Mouse (Mus musculus): Measurements from ENCODE around the gene Cntnap5a.

Gene Cntnap5a

DNA sequence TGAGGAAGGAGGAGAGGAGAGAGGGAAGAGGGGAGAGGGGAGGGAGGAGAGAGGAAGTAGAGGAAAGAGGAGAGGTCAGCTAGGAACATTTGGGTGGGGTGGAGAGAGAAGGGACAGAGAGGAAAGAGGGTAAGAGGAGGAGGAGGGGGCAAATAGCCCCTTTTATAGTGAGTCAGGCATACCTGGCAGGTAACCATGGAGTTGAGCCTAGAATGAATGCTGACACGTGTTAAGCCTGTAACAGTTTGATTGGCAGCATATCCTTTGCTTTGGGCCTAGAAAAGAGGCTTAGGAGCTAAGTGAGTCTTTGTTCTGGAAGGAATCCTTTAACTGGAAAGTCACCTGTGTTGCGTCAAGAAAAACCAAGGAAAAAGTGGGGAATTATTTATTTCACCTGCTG lies 681.6 kb downstream of the Cntnap5a start:
- no peak for DNase-seq (ENCODE audit: low spot score in 2 of 2)

DNA sequence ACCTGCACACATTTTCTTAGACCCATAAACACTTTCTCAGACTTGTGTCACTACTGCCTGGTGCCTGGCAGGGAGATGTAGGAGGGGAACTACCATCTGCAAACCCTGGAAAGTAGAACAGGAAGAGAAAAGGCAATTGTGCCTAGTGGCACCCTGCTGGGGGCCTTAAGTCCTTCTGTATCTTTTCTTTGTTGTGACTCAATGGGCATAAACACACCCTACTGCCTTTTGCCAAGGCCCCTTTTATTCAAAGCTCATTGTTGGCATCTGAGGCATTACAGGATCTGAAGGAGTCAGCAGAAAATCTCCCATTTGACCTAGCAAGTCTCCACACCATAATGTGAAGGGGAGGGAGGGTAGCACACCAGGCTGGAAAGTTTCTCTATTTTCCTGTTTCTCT lies 682.2 kb downstream of the Cntnap5a start:
- DNase-seq (ENCODE audit: low spot score in 2 of 2), result no peak

DNA sequence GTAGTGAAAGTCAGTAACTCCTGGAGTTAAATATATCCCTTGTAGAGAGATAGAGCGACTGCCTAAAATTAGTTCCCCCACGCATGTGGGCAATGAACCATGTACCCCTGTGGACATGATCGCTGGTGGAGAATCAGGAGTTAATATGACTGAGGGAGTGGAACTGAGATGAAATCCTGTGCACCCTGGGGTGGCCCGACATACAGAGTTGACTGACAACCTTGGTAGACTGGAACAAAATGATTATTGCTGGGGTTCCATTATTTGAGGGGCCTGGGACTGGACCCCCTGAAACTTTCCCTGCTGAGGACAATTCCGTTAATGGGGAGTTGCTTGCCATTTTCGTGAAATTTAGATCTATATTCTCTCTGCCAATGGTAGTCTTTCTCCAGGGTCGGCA lies 683.0 kb downstream of the Cntnap5a start:
- DNase-seq (ENCODE audit: low spot score in 2 of 2), result no peak

DNA sequence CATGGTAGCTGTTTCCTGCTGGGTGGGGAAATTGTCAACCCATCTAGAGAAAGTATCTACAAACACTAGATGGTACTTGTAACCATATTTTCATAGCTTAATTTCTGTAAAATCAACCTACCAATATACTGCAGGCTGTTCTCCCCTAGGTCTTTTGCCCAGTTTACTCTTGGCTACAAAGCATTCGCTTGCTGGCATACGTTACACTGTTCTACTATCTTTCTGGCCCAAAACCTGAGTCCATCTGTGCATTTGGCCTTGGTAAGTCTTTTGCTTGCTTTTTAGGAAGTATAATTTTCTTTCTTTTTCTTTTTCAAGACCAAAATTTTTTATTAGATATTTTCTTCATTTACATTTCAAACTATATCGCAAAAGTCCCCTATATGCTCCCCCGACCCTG lies 686.3 kb downstream of the Cntnap5a start:
- DNase-seq (ENCODE audit: low spot score in 2 of 2), result no peak

DNA sequence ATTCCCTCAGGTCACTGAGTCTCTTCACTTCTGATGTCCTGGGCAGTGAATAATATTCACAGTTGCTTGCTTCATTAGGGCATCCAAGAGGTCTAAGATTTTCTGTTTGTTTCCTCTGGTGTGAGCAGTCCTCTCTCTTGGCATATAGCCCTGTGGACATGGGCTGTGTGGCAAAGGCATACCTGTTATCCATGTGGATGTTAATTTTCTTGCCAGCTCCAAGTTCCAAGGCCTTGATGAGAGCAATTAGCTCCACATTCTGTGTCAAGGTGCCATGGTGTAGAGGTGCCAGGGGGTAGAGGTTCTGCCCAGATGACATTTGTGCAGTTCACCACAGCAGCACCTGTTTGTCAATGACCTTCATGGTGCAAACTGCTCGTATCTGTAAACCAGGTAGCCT lies 689.0 kb downstream of the Cntnap5a start:
- no peak for DNase-seq (ENCODE audit: low spot score in 2 of 2)

DNA sequence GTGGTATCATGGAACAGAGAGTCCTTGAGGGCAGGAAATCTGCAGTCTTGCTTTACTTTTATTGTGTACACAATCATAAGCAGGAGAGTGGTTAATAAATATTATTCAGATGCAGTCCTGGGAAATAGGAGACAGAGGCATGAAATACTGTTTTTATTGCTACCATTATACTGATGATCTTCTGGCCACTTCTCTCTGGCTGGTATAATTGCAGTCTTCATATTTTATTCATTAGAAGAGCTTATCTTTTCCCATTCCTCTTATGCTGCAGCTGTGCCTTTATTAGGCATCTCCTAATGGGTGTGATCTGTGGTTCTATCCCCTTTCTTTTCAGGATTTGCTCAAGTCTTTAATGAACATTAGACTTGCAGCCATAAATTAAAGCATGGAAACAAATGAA lies 707.8 kb downstream of the Cntnap5a start:
- no peak for DNase-seq (ENCODE audit: low spot score in 2 of 2)

DNA sequence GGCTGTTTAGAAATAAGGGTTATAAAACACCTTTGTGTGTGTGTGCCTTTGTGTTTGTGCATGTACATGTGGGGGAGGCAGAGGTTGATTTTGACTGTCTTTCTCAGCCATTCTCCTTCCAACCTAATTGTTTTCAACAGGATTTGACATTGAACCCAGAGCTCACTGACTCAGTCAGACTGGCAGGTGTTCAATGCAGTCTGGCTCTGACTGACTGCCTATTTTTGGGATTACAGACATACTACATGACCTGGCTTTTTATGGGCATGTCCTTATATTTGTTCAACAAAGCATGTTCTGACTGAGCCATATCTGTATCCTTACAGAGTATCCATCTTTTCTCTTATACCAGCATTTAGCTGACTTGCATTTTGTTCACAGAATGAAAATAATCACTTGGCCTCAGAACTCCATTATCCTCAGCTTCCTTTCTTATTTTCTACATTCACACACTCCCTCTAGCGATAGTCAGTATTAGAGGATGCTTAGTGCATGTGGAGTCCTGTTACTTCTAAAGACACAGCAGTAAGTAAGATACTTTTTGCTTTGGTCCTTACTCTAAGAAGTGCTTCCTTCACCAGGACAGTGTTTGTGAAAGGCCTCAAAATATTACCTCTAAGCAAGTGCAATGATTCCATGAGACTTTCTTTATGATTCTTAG lies 717.6 kb downstream of the Cntnap5a start:
- no peak for DNase-seq (ENCODE audit: low spot score in 2 of 2)

DNA sequence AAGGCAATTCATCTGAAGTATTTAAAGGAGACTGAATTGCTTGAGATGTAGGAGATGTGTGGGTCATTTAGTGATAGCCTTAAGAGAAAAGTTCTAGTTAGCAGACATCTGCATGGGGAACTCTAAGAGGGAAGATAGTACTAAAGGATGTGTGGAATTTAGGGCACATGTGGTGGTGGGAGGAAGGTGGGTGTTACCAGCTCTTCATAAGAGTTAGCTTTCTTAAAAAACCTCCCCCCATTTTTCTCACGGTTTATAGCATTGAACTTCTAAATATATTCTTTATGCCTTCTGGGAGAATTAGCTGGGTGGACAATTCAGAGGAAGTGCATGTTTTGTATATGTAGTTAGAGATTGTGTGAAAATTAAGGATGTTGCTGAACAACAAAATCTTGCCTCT lies 725.3 kb downstream of the Cntnap5a start:
- DNase-seq (ENCODE audit: low spot score in 2 of 2), result no peak

DNA sequence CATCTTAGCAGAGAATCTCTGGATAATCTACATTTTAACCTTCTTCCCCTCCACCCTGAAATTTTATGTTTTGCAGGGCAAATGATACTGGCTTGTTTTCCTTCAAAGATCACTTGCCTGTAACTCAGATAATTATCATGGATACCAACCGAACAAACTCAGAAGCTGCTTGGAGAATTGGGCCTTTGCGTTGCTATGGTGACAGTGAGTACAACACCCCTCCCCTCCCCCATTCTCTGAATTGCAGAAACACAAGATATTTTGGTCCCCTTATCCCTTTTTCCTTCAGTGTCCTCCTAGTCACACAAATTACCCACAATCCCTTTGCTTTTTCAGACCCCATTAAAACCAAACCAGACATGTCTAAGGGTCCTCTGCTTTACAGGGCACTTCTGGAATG lies 743.8 kb downstream of the Cntnap5a start:
- no peak for DNase-seq (ENCODE audit: low spot score in 2 of 2)

DNA sequence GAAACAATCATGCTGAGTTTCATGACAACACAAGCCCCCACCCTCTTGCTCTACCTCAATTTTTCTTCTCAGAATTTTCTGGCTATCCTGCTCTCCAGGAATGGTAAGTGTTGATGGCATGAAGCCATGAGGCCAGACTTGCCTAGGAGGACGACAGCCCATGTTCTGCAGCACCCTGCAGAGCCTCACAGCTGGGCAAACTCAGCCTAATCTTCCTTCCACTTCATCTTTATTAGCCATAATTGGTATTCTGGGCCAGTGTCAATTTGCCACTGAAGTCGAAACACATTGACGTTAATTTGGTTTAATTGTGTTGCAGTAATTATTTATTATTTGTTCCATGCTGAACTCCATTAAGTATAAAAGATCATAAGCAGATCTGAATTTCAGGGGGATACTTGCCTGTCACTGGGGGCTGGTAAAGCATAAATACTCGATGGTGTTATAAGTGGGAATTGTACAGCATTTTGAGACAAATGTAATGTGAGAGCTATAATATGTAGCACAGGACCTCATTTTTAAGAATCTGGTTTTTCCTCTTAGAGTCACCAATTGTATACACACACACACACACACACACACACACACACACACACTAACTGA lies 770.7 kb downstream of the Cntnap5a start:
- DNase-seq (ENCODE audit: low spot score in 2 of 2), result peak in 1 of 2 experiments; percentile 17

DNA sequence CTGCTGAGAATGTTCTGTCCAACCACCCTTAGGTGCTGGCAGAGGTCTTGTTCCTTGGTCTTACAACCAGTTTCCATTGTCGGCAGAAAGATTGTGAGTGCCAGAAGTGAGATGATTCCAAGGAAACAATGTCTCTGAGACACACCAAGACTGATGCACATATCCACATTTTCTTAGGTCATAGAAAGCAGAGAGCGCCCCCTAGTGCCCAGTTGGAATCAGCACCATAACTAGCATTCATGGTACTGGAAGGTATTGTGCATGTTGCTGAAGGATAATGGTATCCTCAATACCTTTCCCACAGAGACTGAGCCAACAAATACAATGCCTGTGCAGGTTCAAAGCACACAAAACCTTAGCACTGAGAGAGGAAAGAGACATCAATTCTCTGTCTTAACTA lies 793.1 kb downstream of the Cntnap5a start:
- DNase-seq (ENCODE audit: low spot score in 2 of 2), result peak; percentile 33 to 54

DNA sequence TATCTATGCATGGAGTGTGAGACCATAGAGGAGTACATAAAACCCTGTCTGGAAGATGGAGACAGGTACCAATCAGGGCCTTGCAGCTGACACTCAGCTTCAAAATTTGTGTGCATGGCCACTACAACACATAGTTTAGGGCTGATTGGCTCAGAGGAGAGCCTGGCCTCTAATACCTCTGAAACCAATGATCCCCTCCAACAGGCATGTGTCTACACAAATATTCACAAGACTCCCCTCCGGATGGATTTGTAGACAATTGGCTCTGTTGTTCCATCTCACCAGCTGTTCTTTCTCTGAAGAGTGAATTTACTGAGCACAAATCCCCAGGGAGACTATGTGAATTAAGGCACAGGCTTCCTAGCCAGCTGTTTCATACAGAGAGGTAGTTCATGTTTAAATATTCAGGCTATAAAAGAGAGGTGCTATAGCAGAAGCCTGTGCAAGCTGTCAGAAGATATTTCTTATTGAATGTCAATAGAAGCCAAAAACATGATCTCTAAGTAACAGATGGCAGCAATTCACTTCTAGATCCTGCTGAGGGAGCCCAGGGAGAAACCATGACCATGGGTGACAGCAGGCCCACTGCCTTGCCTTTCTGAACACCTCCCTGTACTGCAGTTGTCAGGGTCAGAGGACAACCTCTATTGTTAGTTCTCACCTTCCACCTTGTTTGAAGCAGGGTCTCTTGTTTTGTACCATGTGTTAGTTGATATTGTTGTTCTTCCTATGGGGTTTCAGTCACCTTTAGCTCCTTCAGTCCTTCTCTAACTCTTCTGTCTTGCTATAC lies 804.4 kb downstream of the Cntnap5a start:
- DNase-seq (ENCODE audit: low spot score in 2 of 2), result no peak

DNA sequence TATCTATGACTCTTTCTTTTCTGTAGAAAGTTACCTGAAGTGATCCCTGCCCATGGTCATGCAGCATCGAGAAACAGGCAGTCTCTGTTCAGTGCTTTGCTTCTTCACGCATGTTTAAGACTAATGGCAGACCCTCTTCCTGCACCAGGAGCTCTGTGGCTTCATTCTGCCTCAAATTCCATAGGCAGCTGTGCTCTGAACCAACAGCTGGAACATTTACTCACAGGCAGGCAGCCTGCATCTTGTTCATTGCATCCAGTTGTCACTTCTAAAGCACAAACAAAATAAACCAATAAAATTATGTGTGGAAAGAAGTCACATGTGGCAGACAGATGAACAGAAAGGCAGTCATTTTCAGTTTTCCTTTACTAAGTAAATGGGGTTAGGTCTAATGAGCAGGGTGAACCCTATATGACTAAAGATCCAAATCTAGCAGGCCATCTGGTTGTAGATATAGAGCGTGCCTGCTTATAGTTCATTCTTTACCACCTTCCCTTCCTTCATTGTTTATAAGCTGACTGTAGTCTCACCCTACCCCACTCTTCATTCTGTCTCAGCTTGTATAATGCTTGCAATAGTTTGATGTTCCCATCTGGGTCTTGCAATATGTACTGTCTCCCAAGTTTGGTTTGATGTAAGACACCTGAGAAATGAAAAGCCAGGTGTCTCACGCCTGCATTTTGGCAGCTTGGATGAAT lies 893.6 kb downstream of the Cntnap5a start:
- DNase-seq (ENCODE audit: low spot score in 2 of 2), result no peak

DNA sequence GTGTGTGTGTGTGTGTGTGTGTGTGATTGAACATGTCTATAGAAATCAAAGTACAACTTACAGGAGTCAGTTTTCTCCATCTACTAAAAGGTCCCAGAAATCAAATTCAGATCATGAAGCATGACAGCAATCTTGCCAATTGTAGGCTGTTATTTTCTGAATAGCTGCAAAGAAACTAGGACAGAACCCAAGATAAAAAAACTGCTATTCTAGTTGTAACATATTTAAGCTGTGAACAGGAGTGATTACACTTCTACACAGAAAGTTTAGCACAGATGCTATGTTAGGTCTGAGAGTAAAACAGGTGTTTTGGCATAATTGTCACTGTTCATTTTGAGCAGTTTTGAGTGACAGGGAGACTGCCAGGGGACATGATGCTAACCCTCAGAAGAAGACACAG lies 931.7 kb downstream of the Cntnap5a start:
- no peak for DNase-seq (ENCODE audit: low spot score in 2 of 2)

All from cerebellum, postnatal 4 days (tissue).